Mouse (Mus musculus) testis, postnatal 14 days (tissue): ENCODE results near the gene Zswim1.

Source experiments
- DNase-seq: peaks from one replicate; pipeline ENCODE4 v3.0.0; 2021; ENCODE audit warnings: low spot score

Zswim1 gene

DNA sequence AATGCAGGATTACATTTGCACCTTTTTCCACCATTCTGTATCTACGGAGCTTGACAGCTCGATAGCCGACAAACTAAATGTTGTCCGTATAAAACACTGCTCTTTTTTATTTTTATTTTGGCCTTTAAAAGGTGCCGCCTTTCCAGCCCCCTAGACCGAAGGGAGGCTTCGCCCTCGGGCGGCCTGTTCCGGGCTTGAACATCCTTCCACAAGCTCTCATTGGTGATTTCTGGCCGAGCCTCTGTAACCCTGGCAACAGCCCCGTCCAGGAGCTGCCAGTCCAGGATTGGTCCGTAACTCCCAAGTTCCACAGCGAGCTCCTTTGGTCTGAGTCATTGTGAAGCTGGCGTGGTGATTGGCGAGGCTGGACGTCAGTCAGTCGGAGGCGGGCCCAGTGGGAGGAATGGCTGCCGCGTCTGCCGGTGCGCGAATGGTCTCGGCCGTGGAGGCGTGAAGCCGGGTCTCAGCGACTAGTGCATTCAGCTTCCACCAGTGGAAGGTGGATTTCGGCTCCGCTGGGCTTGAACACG, at the start of gene Zswim1:
Gene Zswim1 (plus strand): TSS at position 51 of the 530 bp plus-strand sequence.
- DNase-seq, result peak; percentile 98

- DNase-seq, result no peak
Measured at GRCm38 (mm10) chr2:164773229-164773988, 49.1 kb upstream of the Zswim1 start.

- DNase-seq, result no peak
Measured at GRCm38 (mm10) chr2:164773989-164774364, 48.5 kb upstream of the Zswim1 start.

DNA sequence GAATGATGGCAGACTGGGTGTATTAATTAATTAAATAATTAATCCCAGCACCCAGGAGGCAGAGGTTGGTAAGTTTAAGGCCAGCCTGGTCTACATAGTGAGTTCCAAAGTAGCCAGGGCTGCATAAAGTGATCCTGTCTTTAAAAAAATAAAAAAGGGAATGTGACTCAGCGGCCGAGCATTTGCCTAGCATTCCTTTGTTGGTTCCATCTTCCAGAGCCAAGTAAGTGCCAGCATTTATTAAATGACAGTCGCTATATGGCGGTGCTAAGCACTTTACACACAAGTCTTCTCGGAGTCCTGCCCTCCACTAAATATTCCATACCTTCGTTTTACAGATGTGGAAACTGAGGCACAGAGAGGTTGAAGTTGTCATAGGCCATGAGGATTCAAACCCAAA, 46.4 kb upstream of the Zswim1 start:
- DNase-seq, result no peak

DNA sequence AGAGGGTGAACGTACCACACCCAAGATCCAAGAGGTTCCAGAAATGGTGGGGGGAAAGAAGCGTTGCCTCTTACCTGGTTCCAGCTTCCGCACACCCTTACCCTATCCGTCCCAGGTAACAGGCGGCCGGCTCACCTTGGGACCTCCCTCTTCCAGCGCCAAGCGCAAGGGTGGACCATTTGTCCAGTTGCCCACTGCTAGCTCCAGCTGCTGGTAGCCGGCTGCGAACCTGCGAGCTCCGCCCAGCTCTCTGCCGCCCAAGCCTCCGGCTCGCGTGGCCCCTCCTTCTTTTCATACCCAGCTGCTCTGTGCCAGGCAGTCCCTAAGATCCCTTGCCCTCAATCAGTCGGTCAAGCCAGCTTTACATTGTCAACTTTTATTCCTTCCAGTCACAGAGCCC, 45.7 kb upstream of the Zswim1 start:
- no peak for DNase-seq

DNA sequence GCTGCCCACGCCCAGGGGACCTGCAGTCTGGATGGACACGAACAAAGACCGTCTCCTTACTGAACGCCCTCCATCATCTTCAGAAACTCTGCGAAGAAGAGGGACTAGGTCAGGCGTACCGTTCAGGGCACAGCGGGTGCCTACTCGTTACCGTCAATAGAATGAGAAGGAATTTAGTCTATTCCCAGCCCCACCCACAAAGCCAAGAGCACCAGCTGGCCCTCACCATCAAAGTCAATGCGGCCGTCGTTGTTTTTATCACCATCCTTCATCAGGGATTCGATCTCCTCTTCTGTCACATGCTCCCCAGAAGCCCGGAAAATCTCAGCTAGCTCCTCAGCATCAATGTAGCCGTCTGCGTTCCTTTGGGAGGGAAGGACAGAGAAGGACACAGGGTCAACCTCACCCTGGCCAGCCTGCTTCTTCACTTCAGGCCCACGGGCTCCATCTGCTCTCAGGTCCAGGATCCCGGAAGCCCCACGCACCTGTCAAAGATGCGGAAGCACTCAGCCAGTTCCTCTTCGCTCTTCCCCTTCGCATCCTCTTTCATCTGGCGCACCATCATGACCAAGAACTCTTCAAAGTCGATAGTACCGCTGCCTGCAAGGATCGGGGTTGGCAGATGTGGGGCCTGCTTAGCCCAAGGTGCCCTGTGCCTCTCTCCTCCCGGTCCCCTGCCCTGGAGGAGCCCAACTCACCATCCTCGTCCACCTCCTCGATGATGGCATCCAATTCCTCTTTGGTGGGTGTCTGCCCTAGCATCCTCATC, 45.1 kb upstream of the Zswim1 start:
- DNase-seq, result no peak

- no peak for DNase-seq
Measured at GRCm38 (mm10) chr2:164778015-164778287, 44.5 kb upstream of the Zswim1 start.

DNA sequence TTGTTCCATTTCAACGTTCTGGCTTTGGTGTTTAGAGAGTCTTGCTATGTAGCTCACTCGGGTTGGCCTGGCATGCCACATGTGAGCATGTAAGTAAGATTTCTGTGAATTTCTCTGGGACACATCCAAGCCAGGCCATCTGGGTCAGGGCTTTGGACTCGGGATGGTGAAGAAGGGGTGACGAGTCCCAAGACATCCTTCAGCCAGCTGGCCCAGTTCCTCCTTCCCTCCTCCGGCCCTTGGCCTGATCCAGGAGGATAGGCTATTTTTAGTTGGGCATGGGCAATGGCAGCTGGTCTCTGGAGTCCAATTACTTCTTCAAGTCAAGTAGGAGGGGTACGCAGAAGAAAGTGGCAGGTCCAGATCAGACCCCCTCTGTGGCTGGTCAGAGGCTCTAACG, 43.7 kb upstream of the Zswim1 start:
- no peak for DNase-seq

- DNase-seq, result no peak
Measured at GRCm38 (mm10) chr2:164779481-164780086, 42.9 kb upstream of the Zswim1 start, which contains the start of gene Tnnc2. Tnnc2 (minus strand) TSS chr2:164779967.

DNA sequence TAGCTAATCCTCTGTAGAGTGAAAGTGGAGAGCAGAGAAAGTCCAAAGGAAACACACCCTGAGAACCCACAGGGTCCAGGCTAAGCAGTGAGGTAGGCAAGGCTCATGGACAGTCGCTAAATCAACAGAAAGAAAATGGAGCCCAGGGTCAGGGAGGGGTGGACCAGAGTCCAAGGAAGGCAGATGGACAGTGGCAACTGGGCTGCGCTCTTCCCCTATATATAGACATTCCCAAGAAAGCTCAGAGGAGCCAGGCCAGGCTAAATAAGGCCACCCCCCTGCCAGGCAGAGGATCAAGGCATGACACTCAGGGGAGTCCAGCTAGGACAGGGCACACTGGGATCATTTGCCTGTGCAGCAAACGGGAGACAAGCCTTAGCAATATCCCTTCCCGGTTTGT, 40.6 kb upstream of the Zswim1 start:
- no peak for DNase-seq

- no peak for DNase-seq
Measured at GRCm38 (mm10) chr2:164783926-164784581, 38.4 kb upstream of the Zswim1 start.

DNA sequence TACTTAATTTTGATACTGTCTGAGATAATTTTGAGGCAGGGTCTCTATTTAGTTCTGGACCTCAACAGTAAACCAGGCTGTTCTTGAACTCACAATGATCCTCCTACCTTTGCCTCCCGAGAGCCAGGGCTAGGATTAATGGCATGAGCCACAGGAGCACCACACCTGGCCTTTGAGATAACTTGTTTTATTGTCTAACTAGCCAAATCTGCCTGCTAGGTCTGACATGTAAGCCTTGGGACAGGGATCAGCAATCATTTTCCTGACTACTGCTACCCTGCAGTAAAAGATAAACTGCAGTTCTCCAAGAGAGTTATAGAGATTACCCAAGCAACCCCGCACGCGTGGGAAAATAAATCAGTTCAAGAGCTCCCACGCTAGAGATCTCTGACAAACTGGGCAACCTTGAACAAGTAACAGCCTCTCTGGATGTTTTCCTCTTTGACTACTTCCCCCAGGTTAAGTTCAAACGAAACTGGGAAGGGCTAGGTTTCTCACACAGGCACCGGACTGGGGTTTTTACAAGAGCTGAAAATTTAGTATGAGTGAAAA, 37.5 kb upstream of the Zswim1 start:
- no peak for DNase-seq

DNA sequence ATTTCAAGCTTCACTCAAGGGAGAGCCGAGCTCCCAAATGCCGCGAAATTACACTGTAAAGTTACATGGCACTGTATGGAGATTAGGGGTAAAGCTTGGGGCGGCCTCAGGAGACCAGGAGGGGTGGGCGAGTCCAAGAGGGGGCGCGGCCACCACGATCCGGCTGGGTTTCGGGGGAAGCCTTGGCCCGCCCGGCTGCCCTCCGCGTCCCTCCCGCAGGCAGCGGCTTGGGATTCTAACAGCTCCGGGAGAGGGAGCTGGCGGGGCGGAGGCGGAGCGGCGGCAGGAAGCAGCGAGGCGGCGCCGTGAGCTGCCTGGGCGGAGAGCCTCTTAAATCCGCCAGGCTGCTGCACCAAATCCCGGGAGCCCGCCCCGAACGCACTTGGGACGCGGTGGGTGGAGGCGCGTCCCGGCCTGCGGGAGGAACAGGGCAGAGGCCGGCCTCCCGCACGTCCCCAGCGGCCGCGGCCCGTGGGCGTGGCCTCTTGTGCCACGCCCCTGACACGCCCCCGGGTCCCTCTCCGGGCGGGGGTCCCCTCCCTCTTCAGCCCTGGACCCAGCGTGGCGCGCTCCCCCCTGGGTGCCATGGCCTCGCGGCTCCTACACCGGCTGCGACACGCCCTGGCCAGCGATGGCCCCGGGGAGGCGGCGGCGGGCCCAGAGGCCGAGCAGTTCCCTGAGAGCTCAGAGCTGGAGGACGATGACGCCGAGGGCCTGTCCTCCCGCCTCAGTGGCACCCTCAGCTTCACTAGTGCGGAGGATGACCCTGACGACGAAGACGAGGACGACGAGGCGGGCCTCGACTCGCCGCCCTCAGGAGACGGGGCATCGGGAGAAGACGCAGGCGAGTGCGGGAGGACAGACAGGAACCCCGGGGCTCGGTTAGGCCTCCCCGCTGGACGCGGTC, 36.8 kb upstream of the Zswim1 start, which contains the start of gene Snx21:
Gene Snx21 (plus strand): TSS at position 343 of the 907 bp plus-strand sequence.
- DNase-seq, result peak; percentile 89

GRCm38 (mm10) chr2:164786388-164786885, 36.0 kb upstream of the Zswim1 start:
- no peak for DNase-seq

GRCm38 (mm10) chr2:164787032-164787431, 35.5 kb upstream of the Zswim1 start:
- DNase-seq, result no peak

- DNase-seq, result no peak
Measured at GRCm38 (mm10) chr2:164787779-164788178, 34.7 kb upstream of the Zswim1 start.

DNA sequence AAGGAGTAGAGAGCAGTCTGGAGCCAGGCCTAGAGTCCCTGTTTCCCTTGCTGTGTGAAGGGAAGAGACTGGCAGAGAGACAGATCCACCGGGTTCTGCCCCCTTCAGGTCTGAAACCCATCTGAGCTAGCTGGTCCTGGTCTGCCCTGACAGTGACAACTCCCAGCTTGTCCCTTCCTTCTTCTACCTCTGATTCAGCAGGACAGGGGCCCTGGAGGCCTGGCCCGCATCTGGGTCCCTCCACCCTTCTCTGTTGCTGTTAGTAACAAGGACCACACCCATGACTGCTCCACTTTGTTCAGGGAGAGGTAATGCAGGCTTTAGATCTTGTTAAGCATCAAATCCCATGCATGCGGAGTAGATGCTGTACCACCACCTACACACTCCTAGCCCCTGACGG, 34.1 kb upstream of the Zswim1 start:
- no peak for DNase-seq

DNA sequence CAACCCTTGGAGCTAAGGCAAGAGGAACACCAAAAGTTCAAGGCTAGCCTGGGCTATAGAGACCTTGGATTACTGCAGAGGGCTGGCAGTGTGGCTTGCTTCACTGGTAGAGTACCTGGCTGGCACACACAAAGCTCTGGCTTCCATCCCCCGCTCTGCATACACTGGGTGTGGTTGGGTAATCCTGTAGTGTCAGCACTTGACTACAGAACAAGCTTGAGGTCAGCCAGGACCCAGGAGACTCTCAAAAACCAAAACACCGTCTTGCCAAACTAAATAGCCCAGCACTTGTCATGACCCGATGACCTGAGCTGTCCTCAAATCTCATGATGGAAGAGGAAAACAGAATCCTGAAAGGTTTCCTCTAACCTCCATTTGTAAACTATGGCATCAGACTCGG, 32.0 kb upstream of the Zswim1 start:
- DNase-seq, result no peak

GRCm38 (mm10) chr2:164791841-164792261, 30.6 kb upstream of the Zswim1 start:
- no peak for DNase-seq

GRCm38 (mm10) chr2:164792400-164793190, 29.9 kb upstream of the Zswim1 start:
- DNase-seq, result no peak
